Mouse (Mus musculus) megakaryocyte-erythroid progenitor cell, adult 5-6 weeks (primary cell): Measurements from ENCODE around the gene Olfr988. TPM values are rescaled to one million over a fixed set of nuclear protein-coding genes. Genes with fewer than 3 reads are reported as not detected.
"Not testable (repeated sequence)": the region's sequence is repeated elsewhere in the genome, so short reads cannot be mapped to it uniquely, and the experiment has no call there.

Experiments used
- ATAC-seq: replicated peaks from 2 replicates; pipeline ENCODE4 v1.8.0; 2016; ENCODE audit warnings: mild to moderate bottlenecking, inconsistent platforms; ENCODE audit not compliant: severe bottlenecking, poor library complexity, low FRiP score, low TSS enrichment
- total RNA-seq, 2 experiments: library from RNA; stranded (forward) in 1 of 2; stranded (reverse) in 1 of 2; fragments of 200-1000, 215-1000 nt in 1 of 2; fragments of >200 nt in 1 of 2; fragmentation: Nextera tagmentation in 1 of 2; gene quantifications; 2 replicates each; pipeline ENCODE4 v1.2.3; 2014 to 2017

Olfr988 gene
- total RNA-seq (2014; fragmentation: Nextera tagmentation) (not detected in 2 replicates), total RNA-seq (2017) (not detected in 2 replicates)

DNA sequence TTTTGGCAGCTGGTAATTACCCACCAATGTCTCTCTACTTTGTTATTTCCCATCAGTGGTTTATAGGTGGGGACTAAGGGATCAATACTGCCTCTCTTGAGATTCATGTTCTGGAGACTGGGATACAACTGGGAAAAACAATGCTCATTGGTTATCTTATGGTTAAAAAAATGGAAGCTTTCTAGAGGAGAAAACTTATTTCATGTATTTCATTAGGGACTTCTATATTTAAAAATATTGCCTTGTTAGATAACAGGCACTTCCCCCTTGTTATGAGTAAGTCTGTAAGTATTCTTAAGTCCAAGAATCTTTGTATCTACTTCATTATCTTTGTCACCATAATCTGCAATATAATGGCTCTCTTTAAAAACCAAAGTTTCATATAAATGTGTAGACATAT, at the start of gene Olfr988:
TSS of gene Olfr988 (minus strand) at position 101 of the 400 bp plus-strand sequence.
- ATAC-seq: not testable (repeated sequence)

DNA sequence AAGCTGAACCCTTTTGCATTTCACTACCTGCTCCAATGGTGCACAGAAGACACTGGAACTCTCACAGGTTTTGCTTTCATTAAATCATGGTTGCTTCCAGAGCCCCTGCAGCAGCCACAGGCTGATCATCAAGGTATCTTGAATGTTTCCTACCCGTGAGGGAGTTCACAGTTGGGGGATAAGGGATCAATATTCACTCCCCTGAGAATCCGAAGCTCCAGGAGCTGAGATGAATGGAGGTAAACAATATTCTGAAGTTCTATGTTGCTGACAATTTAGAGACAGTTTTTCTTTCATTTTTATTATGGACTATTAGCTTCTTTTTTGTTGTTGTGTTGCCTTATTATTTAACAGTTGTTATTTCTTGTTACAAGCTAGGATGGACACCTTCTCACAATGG, 46.3 kb upstream of the Olfr988 start, which contains the start of gene Olfr992:
TSS of gene Olfr992 (minus strand) at position 101 of the 400 bp plus-strand sequence.
- no peak for ATAC-seq

DNA sequence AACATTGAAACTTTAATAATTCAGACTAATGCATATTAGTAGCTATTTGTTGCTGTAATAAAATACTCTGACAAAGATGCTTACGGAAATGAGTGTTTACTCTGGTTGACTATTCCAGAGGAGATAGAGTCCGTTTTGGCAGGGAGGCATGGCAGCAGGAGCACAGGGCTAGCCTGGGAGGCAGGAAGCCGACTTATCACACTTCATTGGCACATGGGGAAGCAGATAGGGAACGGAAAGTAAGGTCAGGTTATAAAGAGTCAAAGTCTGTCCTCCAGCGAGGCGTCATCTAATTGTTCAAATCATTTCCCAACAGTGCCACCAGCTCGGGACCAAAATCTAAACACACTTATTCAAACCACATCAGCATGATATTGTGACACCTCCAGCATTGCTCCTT, 23.1 kb downstream of the Olfr988 start:
- no peak for ATAC-seq

DNA sequence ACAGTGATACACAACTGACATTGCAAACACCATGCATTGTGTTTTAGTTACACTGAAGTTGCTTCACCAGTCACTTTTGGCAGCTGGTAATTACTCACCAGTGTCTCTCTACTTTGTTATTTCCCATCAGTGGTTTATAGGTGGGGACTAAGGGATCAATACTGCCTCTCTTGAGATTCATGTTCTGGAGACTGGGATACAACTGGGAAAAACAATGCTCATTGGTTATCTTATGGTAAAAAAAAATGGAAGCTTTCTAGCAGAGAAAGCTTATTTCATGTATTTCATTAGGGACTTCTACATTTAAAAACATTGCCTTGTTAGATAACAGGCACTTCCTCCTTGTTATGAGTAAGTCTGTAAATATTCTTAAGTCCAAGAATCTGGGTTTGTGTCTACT, 23.8 kb downstream of the Olfr988 start, which contains the start of gene Olfr987:
TSS of gene Olfr987 (minus strand) at position 101 of the 400 bp plus-strand sequence.
- ATAC-seq: not testable (repeated sequence)

DNA sequence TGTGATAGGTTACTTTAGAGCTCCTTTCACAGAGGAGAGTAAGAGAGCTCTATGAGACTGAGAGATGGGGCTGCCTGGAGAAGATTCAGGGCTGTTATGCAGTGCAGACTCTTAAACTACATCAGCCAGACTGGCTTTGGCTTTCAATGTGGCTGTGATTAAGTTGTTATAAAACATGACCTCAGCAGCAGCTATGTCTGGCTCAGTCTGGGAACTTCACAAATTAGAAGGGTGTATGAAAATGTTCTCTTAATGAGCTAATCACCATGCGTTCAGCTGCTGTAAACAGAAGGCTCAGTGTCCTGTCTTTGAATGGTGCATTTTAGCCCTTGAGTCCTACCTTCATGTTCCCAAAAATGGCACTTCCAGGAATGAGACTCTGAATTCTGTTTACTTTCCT, 43.9 kb downstream of the Olfr988 start:
- no peak for ATAC-seq

Other genes with a start within 250 kb of the Olfr988 start
- gene Aplnr, start 227.0 kb downstream of the Olfr988 start, total RNA-seq (2014; fragmentation: Nextera tagmentation): not detected in 2 replicates
- gene Aplnr, start 227.0 kb downstream of the Olfr988 start, total RNA-seq (2017): not detected in 2 replicates
- not detected in 2 replicates for gene Lrrc55, start 166.0 kb downstream of the Olfr988 start, total RNA-seq (2014; fragmentation: Nextera tagmentation)
- gene Lrrc55, start 166.0 kb downstream of the Olfr988 start, total RNA-seq (2017): not detected in 2 replicates
- gene Olfr987, start 23.9 kb downstream of the Olfr988 start, total RNA-seq (2014; fragmentation: Nextera tagmentation): not detected in 2 replicates
- gene Olfr987, start 23.9 kb downstream of the Olfr988 start, total RNA-seq (2017): not detected in 2 replicates
- not detected in 2 replicates for gene Olfr992, start 46.2 kb upstream of the Olfr988 start, total RNA-seq (2014; fragmentation: Nextera tagmentation)
- not detected in 2 replicates for gene Olfr992, start 46.2 kb upstream of the Olfr988 start, total RNA-seq (2017)
- not detected in 2 replicates for gene Olfr993, start 51.6 kb upstream of the Olfr988 start, total RNA-seq (2014; fragmentation: Nextera tagmentation)
- not detected in 2 replicates for gene Olfr993, start 51.6 kb upstream of the Olfr988 start, total RNA-seq (2017)
- gene Olfr994, start 73.2 kb upstream of the Olfr988 start, total RNA-seq (2014; fragmentation: Nextera tagmentation): not detected in 2 replicates
- gene Olfr994, start 73.2 kb upstream of the Olfr988 start, total RNA-seq (2017): not detected in 2 replicates
- gene Olfr995, start 80.4 kb upstream of the Olfr988 start, total RNA-seq (2014; fragmentation: Nextera tagmentation): not detected in 2 replicates
- not detected in 2 replicates for gene Olfr995, start 80.4 kb upstream of the Olfr988 start, total RNA-seq (2017)
- not detected in 2 replicates for gene 4833423E24Rik, start 155.8 kb upstream of the Olfr988 start, total RNA-seq (2014; fragmentation: Nextera tagmentation)
- not detected in 2 replicates for gene 4833423E24Rik, start 155.8 kb upstream of the Olfr988 start, total RNA-seq (2017)
- gene Olfr996, start 216.0 kb upstream of the Olfr988 start, total RNA-seq (2014; fragmentation: Nextera tagmentation): not detected in 2 replicates
- gene Olfr996, start 216.0 kb upstream of the Olfr988 start, total RNA-seq (2017): not detected in 2 replicates
- not detected in 2 replicates for gene Olfr998, start 225.7 kb upstream of the Olfr988 start, total RNA-seq (2014; fragmentation: Nextera tagmentation)
- not detected in 2 replicates for gene Olfr998, start 225.7 kb upstream of the Olfr988 start, total RNA-seq (2017)
- not detected in 2 replicates for gene Olfr1000, start 248.7 kb upstream of the Olfr988 start, total RNA-seq (2014; fragmentation: Nextera tagmentation)
- gene Olfr1000, start 248.7 kb upstream of the Olfr988 start, total RNA-seq (2017): not detected in 2 replicates